Mouse (Mus musculus): Measurements from ENCODE around the gene Gm43302.
"Not testable (repeated sequence)": the region's sequence is repeated elsewhere in the genome, so short reads cannot be mapped to it uniquely, and the experiment has no call there.

The Gm43302 gene

GRCm38 (mm10) chr5:105293226-105294165 is at the start of gene Gm43302, which contains the start of gene Gbp6:
Gm43302 (minus strand) TSS chr5:105293695.
Gbp6 (minus strand) TSS chr5:105293698.
- not testable (repeated sequence) for DNase-seq (ENCODE audit: low read depth in 1 of 2, low spot score in 2 of 2)

GRCm38 (mm10) chr5:105341281-105341680 is 47.8 kb upstream of the Gm43302 start:
- no peak for DNase-seq (ENCODE audit: low read depth in 1 of 2, low spot score in 2 of 2)

- no peak for DNase-seq (ENCODE audit: low read depth in 1 of 2, low spot score in 2 of 2)
These were observed 29.0 kb upstream of the Gm43302 start for GRCm38 (mm10) chr5:105322543-105322942.

GRCm38 (mm10) chr5:105310941-105311340 is 17.4 kb upstream of the Gm43302 start:
- no peak for DNase-seq (ENCODE audit: low read depth in 1 of 2, low spot score in 2 of 2)

- DNase-seq (ENCODE audit: low read depth in 1 of 2, low spot score in 2 of 2), result not testable (repeated sequence)
These were observed 15.7 kb upstream of the Gm43302 start for GRCm38 (mm10) chr5:105309148-105309547.

GRCm38 (mm10) chr5:105306946-105307345 is 13.5 kb upstream of the Gm43302 start:
- not testable (repeated sequence) for DNase-seq (ENCODE audit: low read depth in 1 of 2, low spot score in 2 of 2)

GRCm38 (mm10) chr5:105306159-105306581 is 12.7 kb upstream of the Gm43302 start:
- no peak for DNase-seq (ENCODE audit: low read depth in 1 of 2, low spot score in 2 of 2)

- DNase-seq (ENCODE audit: low read depth in 1 of 2, low spot score in 2 of 2), result not testable (repeated sequence)
These were observed 12.2 kb upstream of the Gm43302 start for GRCm38 (mm10) chr5:105305671-105306070.

GRCm38 (mm10) chr5:105301963-105302362 is 8.5 kb upstream of the Gm43302 start:
- DNase-seq (ENCODE audit: low read depth in 1 of 2, low spot score in 2 of 2), result no peak

GRCm38 (mm10) chr5:105301531-105301930 is 8.0 kb upstream of the Gm43302 start:
- no peak for DNase-seq (ENCODE audit: low read depth in 1 of 2, low spot score in 2 of 2)

- no peak for DNase-seq (ENCODE audit: low read depth in 1 of 2, low spot score in 2 of 2)
These were observed 2.3 kb upstream of the Gm43302 start for GRCm38 (mm10) chr5:105295746-105296145.

- no peak for DNase-seq (ENCODE audit: low read depth in 1 of 2, low spot score in 2 of 2)
These were observed 1.0 kb downstream of the Gm43302 start for GRCm38 (mm10) chr5:105292492-105292891.

- not testable (repeated sequence) for DNase-seq (ENCODE audit: low read depth in 1 of 2, low spot score in 2 of 2)
These were observed 2.6 kb downstream of the Gm43302 start for GRCm38 (mm10) chr5:105290921-105291320.

- not testable (repeated sequence) for DNase-seq (ENCODE audit: low read depth in 1 of 2, low spot score in 2 of 2)
These were observed 32.8 kb downstream of the Gm43302 start for GRCm38 (mm10) chr5:105260673-105261072.

- DNase-seq (ENCODE audit: low read depth in 1 of 2, low spot score in 2 of 2), result no peak
These were observed 41.0 kb downstream of the Gm43302 start for GRCm38 (mm10) chr5:105252491-105252890.

GRCm38 (mm10) chr5:105244741-105245140 is 48.8 kb downstream of the Gm43302 start:
- DNase-seq (ENCODE audit: low read depth in 1 of 2, low spot score in 2 of 2), result not testable (repeated sequence)

GRCm38 (mm10) chr5:105240982-105241381 is 52.5 kb downstream of the Gm43302 start:
- not testable (repeated sequence) for DNase-seq (ENCODE audit: low read depth in 1 of 2, low spot score in 2 of 2)

GRCm38 (mm10) chr5:105239483-105240047 is 53.9 kb downstream of the Gm43302 start, which contains the start of gene Gbp10:
Gbp10 (minus strand) TSS chr5:105239533.
- not testable (repeated sequence) for DNase-seq (ENCODE audit: low read depth in 1 of 2, low spot score in 2 of 2)

- DNase-seq (ENCODE audit: low read depth in 1 of 2, low spot score in 2 of 2), result not testable (repeated sequence)
These were observed 55.1 kb downstream of the Gm43302 start for GRCm38 (mm10) chr5:105238402-105238801.

GRCm38 (mm10) chr5:105236040-105236439 is 57.5 kb downstream of the Gm43302 start:
- not testable (repeated sequence) for DNase-seq (ENCODE audit: low read depth in 1 of 2, low spot score in 2 of 2)

- DNase-seq (ENCODE audit: low read depth in 1 of 2, low spot score in 2 of 2), result not testable (repeated sequence)
These were observed 84.5 kb downstream of the Gm43302 start for GRCm38 (mm10) chr5:105208957-105209356.

All from monocyte, adult 2 months (primary cell).